Mouse (Mus musculus) stomach, postnatal 0 days (tissue): Measurements from ENCODE around the gene Ihh.

Source experiments
- CTCF ChIP-seq: IDR thresholded peaks from 2 replicates; pipeline ENCODE4 v1.5.1; 2016; ENCODE audit warnings: antibody characterized with exemption, low read depth, mild to moderate bottlenecking, moderate library complexity
- EP300 ChIP-seq: optimal IDR thresholded peaks from 2 replicates; pipeline ENCODE3; 2016; ENCODE audit warnings: antibody characterized with exemption

- TF ChIP-seq EP300 = no peak
- TF ChIP-seq CTCF = no peak
Measured at GRCm38 (mm10) chr1:74997231-74997630, 45.8 kb upstream of the Ihh start.
